Mouse (Mus musculus) cerebellum, adult (tissue): ENCODE measurements around the gene Tbc1d10b.
A peak's percentile ranks its signal among the peaks of the same experiment; 100 is the strongest.
"Not testable (repeated sequence)": the region's sequence is repeated elsewhere in the genome, so short reads cannot be mapped to it uniquely, and the experiment has no call there.

Experiments
- ATAC-seq: cut with Nextera tagmentation; 2 replicates; pipeline ENCODE4 v1.9.2; 2017; ENCODE audit warnings: mild to moderate bottlenecking, moderate library complexity, mixed read lengths; ENCODE audit not compliant: insufficient number of reproducible peaks, low FRiP score, low TSS enrichment

The Tbc1d10b gene

GRCm38 (mm10) chr7:127208295-127208552 is at the start of gene Tbc1d10b:
Tbc1d10b (minus strand) TSS chr7:127208468.
- no peak for ATAC-seq

- ATAC-seq: no peak
Observed at GRCm38 (mm10) chr7:127256518-127256917, 48.2 kb upstream of the Tbc1d10b start.

DNA sequence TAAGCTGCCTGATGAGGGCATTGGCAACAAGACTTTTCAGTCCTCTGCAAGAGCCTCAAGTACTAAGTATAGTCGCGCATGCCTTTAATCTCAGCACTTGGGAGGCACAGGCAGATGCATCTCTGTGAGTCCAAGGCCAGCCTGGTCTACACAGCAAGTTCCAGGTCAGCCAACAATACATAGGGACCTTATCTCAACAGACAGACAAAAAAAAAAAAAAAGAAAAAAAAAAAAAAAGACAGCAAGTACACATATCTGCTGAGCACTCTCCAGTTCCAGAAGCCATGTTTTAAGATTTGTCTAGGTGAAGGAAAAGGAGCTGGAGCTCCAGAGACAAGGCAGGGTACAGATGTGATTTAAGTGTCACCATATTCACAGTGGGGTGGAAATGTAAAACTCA is 47.7 kb upstream of the Tbc1d10b start:
- no peak for ATAC-seq

- no peak for ATAC-seq
Observed at GRCm38 (mm10) chr7:127255008-127255407, 46.7 kb upstream of the Tbc1d10b start.

DNA sequence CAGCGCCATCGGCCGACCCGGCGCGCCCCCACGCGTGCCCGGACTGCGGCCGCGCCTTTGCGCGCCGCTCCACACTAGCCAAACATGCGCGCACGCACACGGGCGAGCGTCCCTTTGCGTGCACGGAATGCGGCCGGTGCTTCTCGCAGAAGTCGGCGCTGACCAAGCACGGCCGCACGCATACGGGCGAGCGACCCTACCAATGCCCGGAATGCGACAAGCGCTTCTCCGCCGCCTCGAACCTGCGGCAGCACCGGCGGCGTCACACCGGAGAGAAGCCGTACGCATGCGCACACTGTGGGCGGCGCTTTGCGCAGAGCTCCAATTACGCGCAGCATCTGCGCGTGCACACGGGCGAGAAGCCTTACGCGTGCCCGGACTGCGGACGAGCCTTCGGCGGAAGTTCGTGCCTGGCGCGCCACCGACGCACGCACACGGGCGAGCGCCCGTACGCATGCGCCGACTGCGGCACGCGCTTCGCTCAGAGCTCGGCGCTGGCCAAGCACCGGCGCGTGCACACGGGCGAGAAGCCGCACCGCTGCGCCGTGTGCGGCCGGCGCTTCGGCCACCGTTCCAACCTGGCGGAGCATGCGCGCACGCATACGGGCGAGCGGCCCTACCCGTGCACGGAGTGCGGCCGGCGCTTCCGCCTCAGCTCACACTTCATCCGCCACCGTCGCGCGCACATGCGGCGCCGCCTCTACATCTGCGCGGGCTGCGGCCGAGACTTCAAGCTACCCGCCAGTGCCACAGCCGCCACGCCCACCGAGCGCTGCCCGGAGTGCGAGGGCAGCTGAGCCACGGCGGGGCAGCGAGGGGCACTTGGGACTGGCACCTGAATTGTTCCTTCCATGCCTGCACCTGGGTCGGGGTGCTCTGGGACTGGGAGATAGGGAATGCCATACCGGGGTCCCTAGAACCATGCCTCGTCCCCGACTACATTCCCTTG is 45.8 kb upstream of the Tbc1d10b start:
- ATAC-seq: peak; percentile 83

DNA sequence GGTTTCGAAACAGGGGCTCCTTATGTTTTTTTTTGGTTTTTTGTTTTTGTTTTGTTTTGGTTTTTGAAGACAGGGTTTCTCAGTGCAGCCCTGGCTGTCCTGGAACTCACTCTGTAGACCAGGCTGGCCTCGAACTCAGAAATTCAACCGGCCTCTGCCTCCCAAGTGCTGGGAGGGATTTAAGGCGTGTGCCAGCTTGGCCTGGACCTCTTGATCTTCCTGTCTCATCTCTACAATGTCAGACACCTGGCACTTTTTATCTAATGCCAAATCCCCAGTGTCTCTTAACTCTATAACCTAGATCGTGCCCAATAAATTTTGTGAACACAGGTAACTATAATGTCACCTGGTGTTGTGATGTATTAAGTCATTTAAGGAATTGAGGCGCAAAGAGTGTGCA is 45.1 kb upstream of the Tbc1d10b start:
- no peak for ATAC-seq

- no peak for ATAC-seq
Observed at GRCm38 (mm10) chr7:127252414-127252813, 44.1 kb upstream of the Tbc1d10b start.

DNA sequence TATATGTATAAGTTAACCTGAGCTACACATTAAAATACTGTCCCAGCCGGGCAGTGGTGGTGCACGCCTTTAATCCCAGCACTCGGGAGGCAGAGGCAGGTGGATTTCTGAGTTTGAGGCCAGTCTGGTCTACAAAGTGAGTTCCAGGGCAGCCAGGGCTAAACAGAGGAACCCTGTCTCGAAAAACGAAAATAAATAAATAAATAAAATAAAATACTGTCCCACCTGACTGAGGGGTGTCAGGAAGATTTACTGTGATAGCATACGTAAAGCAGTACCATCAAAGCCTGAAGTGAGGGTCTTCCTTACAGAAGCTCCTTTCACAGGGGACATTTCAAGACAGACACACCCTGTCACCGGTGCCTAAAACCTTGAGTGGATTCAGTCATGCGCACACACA is 42.2 kb upstream of the Tbc1d10b start:
- ATAC-seq: not testable (repeated sequence)

- peak; percentile 58; the same call in 1 of the 2 replicates for ATAC-seq
Observed at GRCm38 (mm10) chr7:127244658-127245510, 36.6 kb upstream of the Tbc1d10b start.

DNA sequence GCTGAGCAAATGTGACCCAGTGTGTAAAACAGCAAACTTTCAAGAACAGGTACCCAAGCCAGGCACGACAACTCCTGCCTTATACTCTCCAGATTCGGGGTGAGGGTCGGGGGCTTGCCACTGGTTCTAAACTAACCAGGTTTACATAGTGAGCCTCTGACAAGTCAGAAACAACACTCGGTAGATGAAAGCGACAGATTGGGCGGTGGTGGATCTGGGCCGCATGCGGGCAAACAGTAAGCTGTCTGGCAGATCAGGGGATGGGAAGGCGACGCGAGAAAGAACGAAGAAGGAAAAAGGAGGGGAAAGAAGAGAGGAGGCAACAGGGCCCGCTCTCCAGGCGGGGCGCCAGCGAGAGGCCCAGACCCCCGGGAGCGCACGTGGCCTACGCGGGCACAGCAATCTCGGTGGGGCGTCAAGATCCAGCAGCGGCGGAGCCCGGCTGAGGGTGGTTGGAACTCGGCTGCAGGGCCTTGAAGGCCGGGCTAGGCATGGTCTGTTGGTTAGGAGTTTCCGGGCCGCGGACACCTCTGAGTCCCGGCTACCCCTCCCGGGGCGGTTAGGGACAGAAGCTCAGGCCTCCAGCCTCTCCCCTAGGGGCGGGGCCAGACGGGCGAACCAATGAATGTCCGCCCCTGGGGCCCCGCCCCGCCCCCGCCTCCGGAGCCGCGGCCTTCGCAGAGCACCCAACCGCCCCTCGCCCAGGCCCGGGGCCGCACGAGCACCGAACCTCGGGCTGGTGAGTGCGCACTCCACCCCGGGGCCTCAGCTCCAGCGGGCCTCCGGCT is 35.8 kb upstream of the Tbc1d10b start, which contains the start of gene Zfp771:
TSS of gene Zfp771 (plus strand) at position 405 of the 788 bp plus-strand sequence.
- peak; percentile 87 for ATAC-seq

GRCm38 (mm10) chr7:127243361-127243867 is 35.1 kb upstream of the Tbc1d10b start:
- no peak for ATAC-seq

DNA sequence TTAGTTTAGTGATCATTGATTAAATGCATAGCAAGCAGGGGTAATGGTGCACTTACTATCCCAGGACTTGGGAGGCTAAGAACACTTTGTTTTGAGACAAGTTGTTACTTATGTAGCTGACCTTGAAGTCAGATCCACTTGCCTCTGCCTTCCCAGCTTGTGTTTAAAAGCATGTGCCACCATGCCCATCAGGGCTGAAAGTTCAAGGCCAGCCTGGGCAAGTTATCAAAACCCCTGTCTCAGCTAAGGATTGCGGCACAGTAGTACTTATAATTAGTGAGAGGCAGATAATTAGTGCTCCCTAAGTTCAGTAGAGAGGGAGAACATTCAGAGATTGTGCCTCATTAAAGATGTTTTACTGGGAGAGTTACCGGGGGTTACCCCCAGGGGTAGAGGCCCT is 26.5 kb upstream of the Tbc1d10b start:
- no peak for ATAC-seq

GRCm38 (mm10) chr7:127233765-127234164 is 25.5 kb upstream of the Tbc1d10b start:
- ATAC-seq: no peak

GRCm38 (mm10) chr7:127233368-127233749 is 25.1 kb upstream of the Tbc1d10b start:
- peak; percentile 46; the same call in 1 of the 2 replicates for ATAC-seq

DNA sequence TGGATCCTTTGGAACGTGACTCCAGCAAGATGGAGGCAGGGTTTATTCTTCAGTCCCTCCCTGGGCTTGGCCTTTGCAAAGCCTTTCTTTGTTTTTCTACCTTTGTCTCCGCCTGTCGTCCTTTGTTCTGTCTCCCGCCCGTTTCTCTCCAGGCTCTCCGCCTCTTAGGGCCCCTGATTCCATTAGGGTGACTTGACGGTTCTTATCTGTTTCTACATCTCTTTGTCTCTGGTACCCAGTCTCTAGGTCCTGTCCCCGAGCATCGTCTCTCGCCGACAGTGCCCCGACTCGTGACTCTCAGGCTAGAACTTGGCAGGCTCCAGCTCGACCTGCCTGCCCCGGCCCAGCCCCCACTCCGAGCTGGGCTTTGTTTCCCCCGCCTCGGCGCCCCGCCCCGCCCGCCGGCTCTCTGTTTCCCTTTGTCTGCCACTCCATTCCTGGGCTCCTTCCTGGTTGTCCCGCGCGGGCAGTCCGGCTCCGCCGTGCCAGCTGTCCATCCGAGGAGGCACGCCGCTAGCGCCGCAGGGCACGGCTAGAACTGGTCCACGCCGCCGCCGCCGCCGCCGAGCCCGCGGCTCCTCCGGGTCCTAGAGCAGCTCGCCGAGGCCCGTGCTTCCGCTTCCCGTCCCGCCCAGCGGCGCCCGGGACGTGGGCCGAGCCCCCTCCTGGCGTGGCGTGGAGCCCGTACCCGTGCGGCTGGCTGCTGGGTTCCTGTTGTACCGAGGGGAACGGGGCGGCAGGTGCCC is 24.5 kb upstream of the Tbc1d10b start, which contains the start of the genes Zfp553 and Sept1:
TSS of gene Zfp553 (plus strand) at position 440 of the 746 bp plus-strand sequence.
TSS of gene Sept1 (minus strand) at position 509 of the 746 bp plus-strand sequence.
- ATAC-seq: peak; percentile 85; the same call in 1 of the 2 replicates

DNA sequence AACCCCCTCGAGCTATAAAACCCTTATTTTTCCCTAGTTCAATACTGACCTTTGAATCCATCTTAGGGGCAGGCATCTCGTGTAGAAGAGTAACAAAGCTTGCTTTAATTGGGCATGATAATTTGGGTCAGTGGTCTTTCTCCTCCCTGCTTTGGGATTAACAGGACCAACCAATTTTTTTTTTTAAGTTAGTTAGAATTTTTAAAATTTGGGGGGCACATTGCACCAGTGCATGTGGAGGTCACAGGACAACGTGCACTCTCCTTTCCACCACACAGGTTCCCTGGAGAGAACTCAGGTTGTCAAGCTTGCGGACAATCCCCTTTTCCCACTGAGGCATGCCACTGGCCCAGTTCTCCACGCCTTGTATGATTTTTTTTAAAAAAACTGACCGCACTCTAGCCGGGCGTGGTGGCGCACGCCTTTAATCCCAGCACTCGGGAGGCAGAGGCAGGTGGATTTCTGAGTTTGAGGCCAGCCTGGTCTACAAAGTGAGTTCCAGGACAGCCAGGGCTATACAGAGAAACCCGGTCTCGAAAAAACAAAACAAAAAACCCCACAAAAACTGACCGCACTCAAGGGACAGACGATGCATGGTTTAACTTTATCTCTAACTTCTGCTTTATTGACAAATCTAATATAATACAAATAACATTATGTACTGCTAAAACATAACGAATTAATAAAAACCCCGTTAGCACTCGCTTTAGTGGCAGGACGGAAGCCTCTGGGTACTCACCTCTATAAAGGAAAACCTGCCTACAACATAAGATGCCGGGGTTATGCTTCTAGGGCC is 23.8 kb upstream of the Tbc1d10b start:
- no peak for ATAC-seq

- ATAC-seq: no peak
Observed at GRCm38 (mm10) chr7:127231376-127231775, 23.1 kb upstream of the Tbc1d10b start.

GRCm38 (mm10) chr7:127228615-127229303 is 20.5 kb upstream of the Tbc1d10b start:
- ATAC-seq: no peak
